ENCODE assay signal across 28 mouse cellular contexts in the genomic region with DNA sequence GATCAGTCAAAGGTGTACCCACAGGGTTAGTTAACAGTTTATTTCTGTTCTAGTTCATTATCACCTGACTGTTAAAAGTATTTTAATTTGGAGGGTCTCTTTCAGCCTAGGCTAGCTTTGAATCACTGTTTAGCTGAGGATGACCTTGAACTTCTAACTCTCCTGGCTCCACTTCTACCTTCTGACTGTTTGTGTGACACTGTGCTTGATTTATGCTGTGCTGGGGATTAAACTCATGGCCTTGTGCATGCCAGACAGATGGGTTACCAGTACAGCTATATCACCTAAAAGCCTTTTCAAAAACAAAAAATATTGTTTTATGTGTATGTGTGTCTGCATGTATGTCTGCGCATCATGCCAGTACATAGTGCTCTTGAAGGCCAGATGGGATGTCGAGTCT.
DNase-seq lines count a peak whose midpoint lies in the region; ATAC-seq and TF ChIP-seq lines count a peak whose summit lies in the region.
"Had no signal": no experiment of that assay in that cellular context is flagged by ENCODE, and none has a peak within 500 bp of the region (broad histone marks: within the 10 kb centered on the region; RNA-seq: fewer than 3 reads in every experiment).

No protein-coding gene starts in this region.

- no peak overlapping the region for H3K4me3 ChIP-seq in intestine, embryonic 14.5 days (ENCODE audit: low read depth, low read length)
- no peak overlapping the region for H3K4me3 ChIP-seq in intestine, postnatal 0 days (ENCODE audit: low read depth, low read length)
- no peak overlapping the region for H3K4me3 ChIP-seq in limb, embryonic 12.5 days (replicated peaks)
- no peak overlapping the region for H3K4me3 ChIP-seq in limb, embryonic 10.5 days
- no peak overlapping the region for H3K4me3 ChIP-seq in limb, embryonic 15.5 days
- H3K4me3 ChIP-seq: embryonic facial prominence, embryonic 15.5 days; forebrain, embryonic 12.5 days; left cerebral cortex, adult 2 months; liver, embryonic 13.5 days; midbrain, embryonic 13.5 days; stomach, embryonic 15.5 days had no signal

- H3K4me2 ChIP-seq in intestine, embryonic 14.5 days (ENCODE audit: low read length), result no peak overlapping the region
- no peak overlapping the region for H3K4me2 ChIP-seq in intestine, postnatal 0 days (replicated peaks; ENCODE audit: low read depth)
- H3K4me2 ChIP-seq in limb, embryonic 12.5 days, result no peak overlapping the region
- H3K4me2 ChIP-seq in limb, embryonic 15.5 days, result no peak overlapping the region
- H3K4me2 ChIP-seq: embryonic facial prominence, embryonic 15.5 days; forebrain, embryonic 12.5 days; hindbrain, embryonic 14.5 days; liver, embryonic 13.5 days; midbrain, embryonic 13.5 days; stomach, embryonic 15.5 days had no signal

- H3K9me3 ChIP-seq in intestine, embryonic 14.5 days (ENCODE audit: control insufficient read depth, low read length), result no peaks in the 10 kb centered on the region
- H3K9me3 ChIP-seq in intestine, postnatal 0 days (ENCODE audit: control insufficient read depth), result no peaks in the 10 kb centered on the region
- no peaks in the 10 kb centered on the region for H3K9me3 ChIP-seq in limb, embryonic 12.5 days
- H3K9me3 ChIP-seq in limb, embryonic 10.5 days (replicated peaks), result no peaks in the 10 kb centered on the region
- H3K9me3 ChIP-seq in limb, embryonic 15.5 days, result no peaks in the 10 kb centered on the region
- H3K9me3 ChIP-seq: embryonic facial prominence, embryonic 15.5 days; forebrain, embryonic 12.5 days; liver, embryonic 13.5 days; midbrain, embryonic 13.5 days; stomach, embryonic 15.5 days had no signal

- DNase-seq in adrenal gland, adult 8-10 months, result peak; percentile 58
- no peak for DNase-seq in adrenal gland, postnatal 10 days
- no peak for DNase-seq in intestine, embryonic 14.5 days (ENCODE audit: low spot score)
- DNase-seq in limb, embryonic 10.5 days (ENCODE audit: low spot score), result no peak
- no peak for DNase-seq in lung, postnatal 14 days
- DNase-seq: cerebellum, adult 18-20 months; cerebellum, postnatal 10 days; gastrocnemius, postnatal 10 days; heart, postnatal 36 days; kidney, adult 9 months; liver, embryonic 13.5 days; lung, adult 18-20 months; retina, postnatal 1 day; right cerebral cortex, postnatal 14 days; thymus, adult 18-20 months; thymus, postnatal 25 days had no signal

- no peak overlapping the region for H3K9ac ChIP-seq in intestine, embryonic 14.5 days (ENCODE audit: low read length)
- H3K9ac ChIP-seq in intestine, postnatal 0 days (ENCODE audit: low read depth, low read length), result no peak overlapping the region
- no peak overlapping the region for H3K9ac ChIP-seq in limb, embryonic 12.5 days (replicated peaks)
- no peak overlapping the region for H3K9ac ChIP-seq in limb, embryonic 15.5 days
- H3K9ac ChIP-seq: embryonic facial prominence, embryonic 15.5 days; forebrain, embryonic 12.5 days; hindbrain, embryonic 14.5 days; liver, embryonic 13.5 days; midbrain, embryonic 13.5 days; stomach, embryonic 15.5 days had no signal

- H3K27me3 ChIP-seq in intestine, embryonic 14.5 days (replicated peaks; ENCODE audit: control insufficient read depth, insufficient read depth, low read length), result no peaks in the 10 kb centered on the region
- no peaks in the 10 kb centered on the region for H3K27me3 ChIP-seq in intestine, postnatal 0 days (replicated peaks; ENCODE audit: control insufficient read depth, insufficient read depth, low read length)
- peaks cover 3% of the 10 kb centered on the region; the same call in 1 of the 2 replicates for H3K27me3 ChIP-seq in limb, embryonic 12.5 days
- H3K27me3 ChIP-seq in limb, embryonic 10.5 days (ENCODE audit: low read depth, poor library complexity, severe bottlenecking), result no peaks in the 10 kb centered on the region
- no peaks in the 10 kb centered on the region for H3K27me3 ChIP-seq in limb, embryonic 15.5 days
- H3K27me3 ChIP-seq: embryonic facial prominence, embryonic 15.5 days; forebrain, embryonic 12.5 days; liver, embryonic 13.5 days; midbrain, embryonic 13.5 days; Patski; stomach, embryonic 15.5 days had no signal

- no peak for TF ChIP-seq CTCF in intestine, postnatal 0 days (IDR thresholded peaks at IDR 0.05; ENCODE audit: low read depth)

- no peaks in the 10 kb centered on the region for H3K36me3 ChIP-seq in intestine, embryonic 14.5 days (ENCODE audit: control insufficient read depth, insufficient read depth, low read length)
- H3K36me3 ChIP-seq in intestine, postnatal 0 days (ENCODE audit: control insufficient read depth, insufficient read depth), result no peaks in the 10 kb centered on the region
- H3K36me3 ChIP-seq in limb, embryonic 12.5 days, result no peaks in the 10 kb centered on the region
- no peaks in the 10 kb centered on the region for H3K36me3 ChIP-seq in limb, embryonic 10.5 days
- H3K36me3 ChIP-seq in limb, embryonic 15.5 days, result no peaks in the 10 kb centered on the region
- H3K36me3 ChIP-seq: embryonic facial prominence, embryonic 15.5 days; forebrain, embryonic 12.5 days; liver, embryonic 13.5 days; midbrain, embryonic 13.5 days; stomach, embryonic 15.5 days had no signal

- 82% methylated on average over 2 of the region's 2 CpGs for WGBS in intestine, embryonic 14.5 days
- WGBS in intestine, postnatal 0 days, result 85% methylated on average over 2 of the region's 2 CpGs
- 87% methylated on average over 2 of the region's 2 CpGs for WGBS in limb, embryonic 12.5 days
- 89% methylated on average over 2 of the region's 2 CpGs for WGBS in limb, embryonic 10.5 days
- 89% methylated on average over 2 of the region's 2 CpGs for WGBS in limb, embryonic 15.5 days

- H3K4me1 ChIP-seq in intestine, embryonic 14.5 days (replicated peaks; ENCODE audit: control insufficient read depth, insufficient read depth, low read length), result peaks cover 40% of the 10 kb centered on the region
- 0 out of 2 replicates have a peak, but pooled peaks cover 3% of the 10 kb centered on the region for H3K4me1 ChIP-seq in intestine, postnatal 0 days (replicated peaks; ENCODE audit: control insufficient read depth, insufficient read depth, low read length)
- H3K4me1 ChIP-seq in limb, embryonic 12.5 days (replicated peaks), result peaks cover 55% of the 10 kb centered on the region
- peaks cover 52% of the 10 kb centered on the region for H3K4me1 ChIP-seq in limb, embryonic 10.5 days
- H3K4me1 ChIP-seq in limb, embryonic 15.5 days, result peaks cover 29% of the 10 kb centered on the region
- H3K4me1 ChIP-seq: liver, embryonic 13.5 days had no signal

- peak overlapping the region; percentile 2; the same call in 1 of the 2 replicates for H3K27ac ChIP-seq in intestine, embryonic 14.5 days (ENCODE audit: low read depth)
- H3K27ac ChIP-seq in intestine, postnatal 0 days (ENCODE audit: low read depth, low read length), result no peak overlapping the region
- peak overlapping the region; percentile 94 for H3K27ac ChIP-seq in limb, embryonic 12.5 days
- H3K27ac ChIP-seq in limb, embryonic 10.5 days, result no peak overlapping the region
- 0 out of 2 replicates have a peak overlapping the region, but pooled peaks have one; percentile 47 for H3K27ac ChIP-seq in limb, embryonic 15.5 days
- H3K27ac ChIP-seq: forebrain, embryonic 12.5 days; hindbrain, embryonic 14.5 days; left cerebral cortex, adult 2 months; liver, embryonic 13.5 days; macrophage; midbrain, embryonic 13.5 days; stomach, embryonic 15.5 days had no signal

- ATAC-seq in intestine, embryonic 14.5 days (replicated peaks; ENCODE audit: low FRiP score, low TSS enrichment, low read depth), result no peak
- no peak for ATAC-seq in intestine, postnatal 0 days
- no peak for ATAC-seq in limb, embryonic 12.5 days (ENCODE audit: insufficient number of reproducible peaks, insufficient read depth, low FRiP score, low TSS enrichment, low read depth)
- ATAC-seq in limb, embryonic 15.5 days (ENCODE audit: insufficient number of reproducible peaks, low FRiP score, low TSS enrichment, low read depth), result no peak
- ATAC-seq: lung, postnatal 0 days; midbrain, embryonic 13.5 days; Patski had no signal

Comparison
In these comparisons a context has a peak if more than half of its experiments do, and no peak if none do; other contexts are left out.
1. H3K27ac ChIP-seq: peak in intestine, embryonic 14.5 days (single experiment), limb, embryonic 12.5 days (single experiment) and limb, embryonic 15.5 days (single experiment); none in intestine, postnatal 0 days (single experiment) and limb, embryonic 10.5 days (single experiment).